Mouse (Mus musculus) heart, adult 2 months (tissue): ENCODE data around the gene Kcnj6. TPM values are rescaled to one million over a fixed set of nuclear protein-coding genes. Genes with fewer than 3 reads are reported as not detected.

Experiments
- DNase-seq, 2 experiments: peaks; one replicate each; pipeline ENCODE4 v3.0.0; 2021
- H3K27ac ChIP-seq: fragments of 200-600 bp; 2 replicates; pipeline ENCODE4 v1.8.1; 2022
- H3K27me3 ChIP-seq: fragments of 200-500 bp; 2 replicates; pipeline ENCODE4 v1.6.1; 2012; ENCODE audit warnings: mild to moderate bottlenecking, low read length, inconsistent platforms, mixed read lengths; ENCODE audit not compliant: control insufficient read depth, insufficient read depth
- H3K36me3 ChIP-seq: fragments of 200-500 bp; 2 replicates; pipeline ENCODE4 v1.6.1; 2012; ENCODE audit warnings: low read length, inconsistent platforms; ENCODE audit not compliant: control insufficient read depth, insufficient read depth
- H3K4me1 ChIP-seq: fragments of 200-500 bp; 2 replicates; pipeline ENCODE4 v1.6.1; 2011; ENCODE audit warnings: low read length; ENCODE audit not compliant: control insufficient read depth, insufficient read depth
- H3K4me3 ChIP-seq: fragments of 200-600 bp; 2 replicates; pipeline ENCODE4 v1.8.1; 2022
- H3K79me2 ChIP-seq: fragments of 200-500 bp; replicated peaks from 2 replicates; pipeline ENCODE4 v1.6.1; 2012; ENCODE audit warnings: mild to moderate bottlenecking, inconsistent platforms, low read length, moderate library complexity, mixed read lengths; ENCODE audit not compliant: control insufficient read depth, insufficient read depth
- H3K9ac ChIP-seq: fragments of 200-500 bp; 2 replicates; pipeline ENCODE4 v1.6.1; 2012; ENCODE audit warnings: low read depth, mild to moderate bottlenecking, control low read depth, inconsistent platforms, low read length, mixed read lengths
- CTCF ChIP-seq: fragments of 200-600 bp; IDR thresholded peaks from 2 replicates; pipeline ENCODE4 v1.8.1; 2022; ENCODE audit warnings: antibody characterized with exemption, mild to moderate bottlenecking, moderate library complexity
- EP300 ChIP-seq: fragments of 200-500 bp; IDR thresholded peaks from 2 replicates; pipeline ENCODE4 v1.6.1; 2011; ENCODE audit warnings: low read depth, low read length, control low read depth; ENCODE audit not compliant: insufficient read depth
- POLR2A ChIP-seq: fragments of 200-500 bp; IDR thresholded peaks from 2 replicates; pipeline ENCODE4 v1.6.1; 2011; ENCODE audit warnings: mild to moderate bottlenecking, low read depth, low read length, control low read depth; ENCODE audit not compliant: insufficient read depth
- WGBS: fragments of 180-500 bp; shearing (Covaris S2); methylation state at CpG from one replicate; pipeline ENCODE4 v1.1.7; 2018; 5-methylcytosine and 5-hydroxymethylcytosine counted together
- intact Hi-C: fragments of 180-260 bp; cut with DNase I; formaldehyde crosslinking; loops from one replicate; pipeline ENCODE4 v1.15.1; 2025
- polyA plus RNA-seq: library from polyadenylated mRNA; depleted of rRNA; stranded (reverse); fragments of >200 nt; gene quantifications from 2 replicates; pipeline ENCODE4 v1.2.3, GENCODE M21; 2012
- total RNA-seq, 2 experiments: library from RNA; stranded (reverse); gene quantifications; 2 replicates each; pipeline ENCODE4 v1.2.3; 2021

Kcnj6 gene
- total and polyA plus RNA-seq, 3 experiments = not detected

GRCm38 (mm10) chr16:94724061-94724596 lies 273.4 kb downstream of the Kcnj6 start:
- H3K9ac ChIP-seq = peak overlapping the region; percentile 51
- no peaks in the 10 kb centered on the region for H3K79me2 ChIP-seq
- peak; percentile 59; the same call in 1 of the 2 replicates for TF ChIP-seq EP300
- TF ChIP-seq POLR2A = peak; percentile 26
- TF ChIP-seq CTCF = peak; percentile 23; the same call in 1 of the 2 replicates
- DNase-seq = peak; percentile 72 to 88
- under 1% methylated on average over 23 of the region's 23 CpGs for WGBS
- no peaks in the 10 kb centered on the region for H3K27me3 ChIP-seq
- H3K27ac ChIP-seq = peak overlapping the region; percentile 77
- peaks cover 7% of the 10 kb centered on the region for H3K4me1 ChIP-seq
- peak overlapping the region; percentile 54 for H3K4me3 ChIP-seq
- H3K36me3 ChIP-seq = no peaks in the 10 kb centered on the region
- intact Hi-C loops = no loop called here

GRCm38 (mm10) chr16:94722936-94723335 lies 274.6 kb downstream of the Kcnj6 start:
- DNase-seq = no peak
- intact Hi-C loops = no loop called here

GRCm38 (mm10) chr16:94721549-94722006 lies 275.9 kb downstream of the Kcnj6 start:
- DNase-seq = peak in 1 of 2 experiments; percentile 52
- intact Hi-C loops = no loop called here
- H3K79me2 ChIP-seq = no peaks in the 10 kb centered on the region
- 33% methylated on average over 10 of the region's 10 CpGs for WGBS
- peaks cover 7% of the 10 kb centered on the region for H3K4me1 ChIP-seq
- peak overlapping the region; percentile 22; the same call in 1 of the 2 replicates for H3K9ac ChIP-seq
- H3K36me3 ChIP-seq = no peaks in the 10 kb centered on the region
- H3K4me3 ChIP-seq = no peak overlapping the region
- H3K27ac ChIP-seq = peak overlapping the region; percentile 71
- no peak for TF ChIP-seq POLR2A
- TF ChIP-seq EP300 = 0 out of 2 replicates have a peak, but pooled peaks have one; percentile 46
- no peaks in the 10 kb centered on the region for H3K27me3 ChIP-seq

More at GRCm38 (mm10) chr16:94722936-94723335, 274.6 kb downstream of the Kcnj6 start:
- Histone ChIP-seq H3K36me3 (no peaks in the 10 kb centered on the region), H3K79me2 (no peaks in the 10 kb centered on the region), H3K27ac (no peak overlapping the region; the same call in 1 of the 2 replicates), H3K4me3 (no peak overlapping the region), H3K4me1 (peaks cover 7% of the 10 kb centered on the region), H3K9ac (no peak overlapping the region), H3K27me3 (no peaks in the 10 kb centered on the region)
- TF ChIP-seq POLR2A = no peak
- no peak for TF ChIP-seq EP300
- 72% methylated on average over 12 of the region's 12 CpGs for WGBS

- no peaks in the 10 kb centered on the region for H3K79me2 ChIP-seq
- no peak overlapping the region for H3K9ac ChIP-seq
- H3K27me3 ChIP-seq = no peaks in the 10 kb centered on the region
- peaks cover 7% of the 10 kb centered on the region for H3K4me1 ChIP-seq
- H3K27ac ChIP-seq = no peak overlapping the region
- DNase-seq = no peak
- intact Hi-C loops = no loop called here
- no peaks in the 10 kb centered on the region for H3K36me3 ChIP-seq
- no peak for TF ChIP-seq EP300
- TF ChIP-seq POLR2A = no peak
- no peak for TF ChIP-seq CTCF
- WGBS = 60% methylated on average over 7 of the region's 7 CpGs
- no peak overlapping the region for H3K4me3 ChIP-seq
These were observed 276.9 kb downstream of the Kcnj6 start for GRCm38 (mm10) chr16:94720476-94721153.

GRCm38 (mm10) chr16:94719488-94719887 lies 278.0 kb downstream of the Kcnj6 start:
- no peak overlapping the region for H3K9ac ChIP-seq
- intact Hi-C loops = loop anchor here (10.0 kb wide), 1 partner anchor 255 kb away; no protein-coding TSS in a partner anchor
- TF ChIP-seq CTCF (no peak), EP300 (no peak), POLR2A (no peak)

GRCm38 (mm10) chr16:94718919-94719318 lies 278.6 kb downstream of the Kcnj6 start:
- Histone ChIP-seq H3K4me1 (peaks cover 3% of the 10 kb centered on the region), H3K27me3 (no peaks in the 10 kb centered on the region), H3K79me2 (no peaks in the 10 kb centered on the region), H3K4me3 (no peak overlapping the region), H3K9ac (no peak overlapping the region), H3K27ac (no peak overlapping the region), H3K36me3 (no peaks in the 10 kb centered on the region)
- DNase-seq = no peak
- intact Hi-C loops = loop anchor here (10.0 kb wide), 1 partner anchor 254 kb away; no protein-coding TSS in a partner anchor
- WGBS = 56% methylated on average over 4 of the region's 4 CpGs
- TF ChIP-seq CTCF = no peak
- no peak for TF ChIP-seq POLR2A

More at GRCm38 (mm10) chr16:94719488-94719887, 278.0 kb downstream of the Kcnj6 start:
- no peak overlapping the region for H3K27ac ChIP-seq
- H3K27me3 ChIP-seq = no peaks in the 10 kb centered on the region
- no peak overlapping the region for H3K4me3 ChIP-seq
- no peaks in the 10 kb centered on the region for H3K79me2 ChIP-seq
- H3K4me1 ChIP-seq = peaks cover 3% of the 10 kb centered on the region
- DNase-seq = no peak
- WGBS = 42% methylated on average over 4 of the region's 4 CpGs
- H3K36me3 ChIP-seq = no peaks in the 10 kb centered on the region
